Mouse (Mus musculus): ENCODE data around the gene Anpep. TPM values are rescaled to one million over a fixed set of nuclear protein-coding genes. Genes with fewer than 3 reads are reported as not detected.

Anpep gene
- polyA plus RNA-seq, 1 experiment from 2014 or later = 9.7 TPM

GRCm38 (mm10) chr7:79858202-79858934 is 2.5 kb downstream of the Anpep start:
- Histone ChIP-seq H3K27ac (peak overlapping the region; percentile 77), H3K4me3 (no peak overlapping the region), H3K4me1 (peaks cover 35% of the 10 kb centered on the region), H3K9me3 (replicated peaks) (no peaks in the 10 kb centered on the region), H3K27me3 (ENCODE audit: low read depth, poor library complexity, severe bottlenecking) (no peaks in the 10 kb centered on the region), H3K36me3 (no peaks in the 10 kb centered on the region)
- DNase-seq (ENCODE audit: low spot score) = no peak
- 63% methylated on average over 11 of the region's 11 CpGs for WGBS

- H3K4me1 ChIP-seq = peaks cover 26% of the 10 kb centered on the region
- H3K27ac ChIP-seq = no peak overlapping the region
- H3K9me3 ChIP-seq (replicated peaks) = no peaks in the 10 kb centered on the region
- no peaks in the 10 kb centered on the region for H3K27me3 ChIP-seq (ENCODE audit: low read depth, poor library complexity, severe bottlenecking)
- no peak overlapping the region for H3K4me3 ChIP-seq
- H3K36me3 ChIP-seq = no peaks in the 10 kb centered on the region
- DNase-seq (ENCODE audit: low spot score) = no peak
- 87% methylated on average over 4 of the region's 4 CpGs for WGBS
These were observed 4.6 kb downstream of the Anpep start for GRCm38 (mm10) chr7:79856305-79856704.

GRCm38 (mm10) chr7:79847456-79848451 is 13.1 kb downstream of the Anpep start:
- Histone ChIP-seq H3K36me3 (no peaks in the 10 kb centered on the region), H3K4me1 (peaks cover 29% of the 10 kb centered on the region), H3K27ac (peak overlapping the region; percentile 86), H3K27me3 (ENCODE audit: low read depth, poor library complexity, severe bottlenecking) (peaks cover 17% of the 10 kb centered on the region; the same call in 1 of the 2 replicates), H3K4me3 (peak overlapping the region; percentile 63), H3K9me3 (replicated peaks) (no peaks in the 10 kb centered on the region)
- WGBS = 7% methylated on average over 51 of the region's 53 CpGs
- DNase-seq (ENCODE audit: low spot score) = peak; percentile 89

GRCm38 (mm10) chr7:79846342-79846741 is 14.5 kb downstream of the Anpep start:
- peaks cover 17% of the 10 kb centered on the region; the same call in 1 of the 2 replicates for H3K27me3 ChIP-seq (ENCODE audit: low read depth, poor library complexity, severe bottlenecking)
- no peak for DNase-seq (ENCODE audit: low spot score)
- 88% methylated on average over 2 of the region's 2 CpGs for WGBS

GRCm38 (mm10) chr7:79844090-79844802 is 16.6 kb downstream of the Anpep start:
- 84% methylated on average over 8 of the region's 8 CpGs for WGBS
- Histone ChIP-seq H3K27me3 (ENCODE audit: low read depth, poor library complexity, severe bottlenecking) (peaks cover 17% of the 10 kb centered on the region; the same call in 1 of the 2 replicates), H3K9me3 (replicated peaks) (no peaks in the 10 kb centered on the region), H3K27ac (no peak overlapping the region; the same call in 1 of the 2 replicates), H3K4me3 (no peak overlapping the region), H3K36me3 (peaks cover 14% of the 10 kb centered on the region; the same call in 1 of the 2 replicates), H3K4me1 (peaks cover 40% of the 10 kb centered on the region)
- DNase-seq (ENCODE audit: low spot score) = no peak

More at GRCm38 (mm10) chr7:79846342-79846741, 14.5 kb downstream of the Anpep start:
- no peak overlapping the region for H3K4me3 ChIP-seq
- H3K9me3 ChIP-seq (replicated peaks) = no peaks in the 10 kb centered on the region
- H3K4me1 ChIP-seq = peaks cover 40% of the 10 kb centered on the region
- H3K27ac ChIP-seq = no peak overlapping the region
- H3K36me3 ChIP-seq = peaks cover 6% of the 10 kb centered on the region; the same call in 1 of the 2 replicates

GRCm38 (mm10) chr7:79842163-79842562 is 18.7 kb downstream of the Anpep start:
- WGBS = 75% methylated on average over 7 of the region's 7 CpGs
- Histone ChIP-seq H3K27me3 (ENCODE audit: low read depth, poor library complexity, severe bottlenecking) (peaks cover 5% of the 10 kb centered on the region; the same call in 1 of the 2 replicates), H3K36me3 (peaks cover 18% of the 10 kb centered on the region; the same call in 1 of the 2 replicates), H3K9me3 (replicated peaks) (no peaks in the 10 kb centered on the region), H3K27ac (peak overlapping the region; percentile 1), H3K4me3 (no peak overlapping the region), H3K4me1 (peaks cover 26% of the 10 kb centered on the region)
- DNase-seq (ENCODE audit: low spot score) = no peak

GRCm38 (mm10) chr7:79837247-79837646 is 23.6 kb downstream of the Anpep start:
- peaks cover 6% of the 10 kb centered on the region for H3K4me1 ChIP-seq
- peaks cover 26% of the 10 kb centered on the region for H3K36me3 ChIP-seq
- no peaks in the 10 kb centered on the region for H3K9me3 ChIP-seq (replicated peaks)
- no peaks in the 10 kb centered on the region for H3K27me3 ChIP-seq (ENCODE audit: low read depth, poor library complexity, severe bottlenecking)
- 70% methylated on average over 2 of the region's 2 CpGs for WGBS
- DNase-seq (ENCODE audit: low spot score) = no peak
- H3K27ac ChIP-seq = no peak overlapping the region
- H3K4me3 ChIP-seq = no peak overlapping the region

GRCm38 (mm10) chr7:79835196-79835595 is 25.7 kb downstream of the Anpep start:
- H3K27me3 ChIP-seq (ENCODE audit: low read depth, poor library complexity, severe bottlenecking) = no peaks in the 10 kb centered on the region
- H3K27ac ChIP-seq = no peak overlapping the region
- no peaks in the 10 kb centered on the region for H3K9me3 ChIP-seq (replicated peaks)
- no peak overlapping the region for H3K4me3 ChIP-seq
- peaks cover 12% of the 10 kb centered on the region for H3K36me3 ChIP-seq
- DNase-seq (ENCODE audit: low spot score) = no peak
- WGBS = 94% methylated on average over 6 of the region's 6 CpGs
- no peaks in the 10 kb centered on the region for H3K4me1 ChIP-seq

GRCm38 (mm10) chr7:79832980-79833379 is 27.9 kb downstream of the Anpep start:
- H3K27ac ChIP-seq = no peak overlapping the region
- no peak overlapping the region for H3K4me3 ChIP-seq
- H3K9me3 ChIP-seq (replicated peaks) = no peaks in the 10 kb centered on the region
- H3K36me3 ChIP-seq = peaks cover 8% of the 10 kb centered on the region
- H3K4me1 ChIP-seq = no peaks in the 10 kb centered on the region
- no peak for DNase-seq (ENCODE audit: low spot score)
- no peaks in the 10 kb centered on the region for H3K27me3 ChIP-seq (ENCODE audit: low read depth, poor library complexity, severe bottlenecking)

- WGBS = 80% methylated on average over 6 of the region's 6 CpGs
- Histone ChIP-seq H3K27ac (no peak overlapping the region), H3K36me3 (peaks cover 18% of the 10 kb centered on the region), H3K4me3 (no peak overlapping the region), H3K9me3 (replicated peaks) (no peaks in the 10 kb centered on the region), H3K4me1 (no peaks in the 10 kb centered on the region), H3K27me3 (ENCODE audit: low read depth, poor library complexity, severe bottlenecking) (no peaks in the 10 kb centered on the region)
- DNase-seq (ENCODE audit: low spot score) = no peak
These were observed 29.3 kb downstream of the Anpep start for GRCm38 (mm10) chr7:79831585-79831984.

- H3K36me3 ChIP-seq = peaks cover 22% of the 10 kb centered on the region
- H3K27ac ChIP-seq = no peak overlapping the region
- H3K4me1 ChIP-seq = no peaks in the 10 kb centered on the region
- no peak overlapping the region for H3K4me3 ChIP-seq
- 48% methylated on average over 6 of the region's 6 CpGs for WGBS
- no peaks in the 10 kb centered on the region for H3K9me3 ChIP-seq (replicated peaks)
- no peak for DNase-seq (ENCODE audit: low spot score)
- H3K27me3 ChIP-seq (ENCODE audit: low read depth, poor library complexity, severe bottlenecking) = no peaks in the 10 kb centered on the region
These were observed 29.7 kb downstream of the Anpep start for GRCm38 (mm10) chr7:79831145-79831544.

- Histone ChIP-seq H3K9me3 (replicated peaks) (no peaks in the 10 kb centered on the region), H3K36me3 (peaks cover 37% of the 10 kb centered on the region), H3K27ac (no peak overlapping the region), H3K4me1 (no peaks in the 10 kb centered on the region), H3K27me3 (ENCODE audit: low read depth, poor library complexity, severe bottlenecking) (no peaks in the 10 kb centered on the region), H3K4me3 (no peak overlapping the region)
- DNase-seq (ENCODE audit: low spot score) = no peak
- 89% methylated on average over 3 of the region's 3 CpGs for WGBS
These were observed 32.5 kb downstream of the Anpep start for GRCm38 (mm10) chr7:79828341-79828740.

All from limb, embryonic 10.5 days (tissue).